Mouse (Mus musculus): ENCODE results near the gene Lat2. TPM values are rescaled to one million over a fixed set of nuclear protein-coding genes. Genes with fewer than 3 reads are reported as not detected.

The Lat2 gene
- polyA plus RNA-seq, 1 experiment from 2014 or later, result 3.6 TPM

GRCm38 (mm10) chr5:134568964-134569491, 45.8 kb downstream of the Lat2 start:
- Histone ChIP-seq H3K27ac (ENCODE audit: low read depth, low read length) (no peak overlapping the region), H3K27me3 (ENCODE audit: control insufficient read depth, insufficient read depth, low read length) (no peaks in the 10 kb centered on the region), H3K4me2 (ENCODE audit: low read depth, low read length) (no peak overlapping the region), H3K36me3 (ENCODE audit: control insufficient read depth, insufficient read depth, low read length) (no peaks in the 10 kb centered on the region), H3K4me1 (ENCODE audit: control insufficient read depth, insufficient read depth, low read length) (peaks cover 4% of the 10 kb centered on the region; the same call in 1 of the 2 replicates), H3K9me3 (ENCODE audit: control insufficient read depth, low read length) (no peaks in the 10 kb centered on the region), H3K4me3 (ENCODE audit: low read depth, low read length) (no peak overlapping the region), H3K9ac (replicated peaks; ENCODE audit: low read depth, low read length) (no peak overlapping the region)
- ATAC-seq (ENCODE audit: low read depth), result no peak
- 71% methylated on average over 8 of the region's 8 CpGs for WGBS

GRCm38 (mm10) chr5:134568030-134568429, 46.8 kb downstream of the Lat2 start:
- no peak overlapping the region for H3K9ac ChIP-seq (replicated peaks; ENCODE audit: low read depth, low read length)
- no peak overlapping the region for H3K4me2 ChIP-seq (ENCODE audit: low read depth, low read length)
- WGBS, result 67% methylated on average over 3 of the region's 3 CpGs
- H3K27ac ChIP-seq (ENCODE audit: low read depth, low read length), result no peak overlapping the region
- H3K4me1 ChIP-seq (ENCODE audit: control insufficient read depth, insufficient read depth, low read length), result peaks cover 4% of the 10 kb centered on the region; the same call in 1 of the 2 replicates
- ATAC-seq (ENCODE audit: low read depth), result no peak
- no peaks in the 10 kb centered on the region for H3K36me3 ChIP-seq (ENCODE audit: control insufficient read depth, insufficient read depth, low read length)
- H3K9me3 ChIP-seq (ENCODE audit: control insufficient read depth, low read length), result no peaks in the 10 kb centered on the region
- H3K27me3 ChIP-seq (ENCODE audit: control insufficient read depth, insufficient read depth, low read length), result no peaks in the 10 kb centered on the region
- H3K4me3 ChIP-seq (ENCODE audit: low read depth, low read length), result no peak overlapping the region

DNA sequence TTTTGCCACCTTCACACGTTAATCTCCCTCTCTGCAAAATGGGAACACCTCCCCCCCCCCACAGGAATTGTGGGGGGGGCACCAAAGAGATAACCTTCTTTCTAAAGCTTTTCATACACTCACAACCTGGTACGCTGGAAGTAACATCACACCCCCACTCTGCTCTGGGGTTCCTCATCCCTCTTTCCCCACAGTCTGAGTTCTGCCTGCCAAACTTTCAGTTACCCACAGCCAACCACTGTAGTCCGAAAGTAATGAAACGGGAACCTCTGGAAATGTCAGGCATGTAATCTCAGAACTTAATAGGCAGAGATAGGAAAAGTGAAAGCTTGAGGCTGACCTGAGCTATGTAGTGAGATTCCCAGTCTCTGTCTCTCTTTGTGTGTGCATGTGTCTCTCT, 47.4 kb downstream of the Lat2 start:
- no peak overlapping the region for H3K4me2 ChIP-seq (ENCODE audit: low read depth, low read length)
- 90% methylated on average over 4 of the region's 4 CpGs for WGBS
- ATAC-seq (ENCODE audit: low read depth), result no peak
- H3K4me1 ChIP-seq (ENCODE audit: control insufficient read depth, insufficient read depth, low read length), result peaks cover 2% of the 10 kb centered on the region; the same call in 1 of the 2 replicates
- no peak overlapping the region for H3K4me3 ChIP-seq (ENCODE audit: low read depth, low read length)
- no peaks in the 10 kb centered on the region for H3K36me3 ChIP-seq (ENCODE audit: control insufficient read depth, insufficient read depth, low read length)
- no peaks in the 10 kb centered on the region for H3K9me3 ChIP-seq (ENCODE audit: control insufficient read depth, low read length)
- no peak overlapping the region for H3K9ac ChIP-seq (replicated peaks; ENCODE audit: low read depth, low read length)
- H3K27ac ChIP-seq (ENCODE audit: low read depth, low read length), result no peak overlapping the region
- no peaks in the 10 kb centered on the region for H3K27me3 ChIP-seq (ENCODE audit: control insufficient read depth, insufficient read depth, low read length)

DNA sequence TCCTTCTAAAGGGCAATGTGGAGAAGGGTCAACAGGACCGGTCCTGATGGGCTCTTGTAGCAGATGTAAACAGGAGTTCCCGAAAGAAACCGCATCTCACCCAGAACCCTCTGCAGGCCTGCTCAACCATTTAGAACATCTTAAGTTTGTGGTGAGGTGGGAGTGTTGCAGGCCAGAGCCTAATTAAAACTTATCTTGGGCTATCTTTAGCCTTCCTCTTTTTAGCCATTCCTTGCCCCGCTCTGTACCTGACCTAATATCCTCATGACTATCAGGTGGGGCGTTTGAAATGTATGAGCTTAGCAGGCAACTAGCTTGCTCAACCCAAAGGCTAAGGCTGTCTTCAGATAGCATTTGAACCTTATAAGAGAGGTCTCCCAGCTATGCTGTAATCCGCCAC, 49.1 kb downstream of the Lat2 start:
- 91% methylated on average over 6 of the region's 6 CpGs for WGBS
- Histone ChIP-seq H3K9ac (replicated peaks; ENCODE audit: low read depth, low read length) (no peak overlapping the region), H3K27ac (ENCODE audit: low read depth, low read length) (no peak overlapping the region), H3K4me3 (ENCODE audit: low read depth, low read length) (no peak overlapping the region), H3K27me3 (ENCODE audit: control insufficient read depth, insufficient read depth, low read length) (no peaks in the 10 kb centered on the region), H3K9me3 (ENCODE audit: control insufficient read depth, low read length) (no peaks in the 10 kb centered on the region), H3K36me3 (ENCODE audit: control insufficient read depth, insufficient read depth, low read length) (no peaks in the 10 kb centered on the region), H3K4me1 (ENCODE audit: control insufficient read depth, insufficient read depth, low read length) (no peaks in the 10 kb centered on the region), H3K4me2 (ENCODE audit: low read depth, low read length) (no peak overlapping the region)
- no peak for ATAC-seq (ENCODE audit: low read depth)

DNA sequence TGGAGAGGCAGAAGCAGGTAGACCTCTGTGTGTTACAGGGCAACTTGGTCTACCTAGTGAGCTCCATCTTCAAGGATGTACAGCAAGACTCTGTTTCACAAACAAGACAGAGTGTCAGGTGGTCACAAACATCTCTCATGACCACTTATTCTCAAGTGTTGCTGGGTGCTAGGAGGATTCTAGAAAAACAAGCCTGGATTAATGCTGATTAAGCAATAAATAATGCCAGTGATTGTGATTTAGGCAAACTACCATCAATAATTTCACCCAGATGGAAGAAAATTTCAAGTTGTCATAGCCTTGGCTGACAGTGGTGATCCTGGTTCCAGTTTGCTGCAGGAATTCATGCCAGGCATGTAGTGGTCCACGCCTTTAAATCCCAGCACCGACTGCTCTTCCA, 50.6 kb downstream of the Lat2 start:
- Histone ChIP-seq H3K27ac (ENCODE audit: low read depth, low read length) (no peak overlapping the region), H3K27me3 (ENCODE audit: control insufficient read depth, insufficient read depth, low read length) (no peaks in the 10 kb centered on the region), H3K9ac (replicated peaks; ENCODE audit: low read depth, low read length) (no peak overlapping the region), H3K36me3 (ENCODE audit: control insufficient read depth, insufficient read depth, low read length) (no peaks in the 10 kb centered on the region), H3K4me1 (ENCODE audit: control insufficient read depth, insufficient read depth, low read length) (no peaks in the 10 kb centered on the region), H3K4me2 (ENCODE audit: low read depth, low read length) (no peak overlapping the region), H3K9me3 (ENCODE audit: control insufficient read depth, low read length) (no peaks in the 10 kb centered on the region), H3K4me3 (ENCODE audit: low read depth, low read length) (no peak overlapping the region)
- WGBS, result 96% methylated on average over 2 of the region's 2 CpGs
- ATAC-seq (ENCODE audit: low read depth), result no peak

DNA sequence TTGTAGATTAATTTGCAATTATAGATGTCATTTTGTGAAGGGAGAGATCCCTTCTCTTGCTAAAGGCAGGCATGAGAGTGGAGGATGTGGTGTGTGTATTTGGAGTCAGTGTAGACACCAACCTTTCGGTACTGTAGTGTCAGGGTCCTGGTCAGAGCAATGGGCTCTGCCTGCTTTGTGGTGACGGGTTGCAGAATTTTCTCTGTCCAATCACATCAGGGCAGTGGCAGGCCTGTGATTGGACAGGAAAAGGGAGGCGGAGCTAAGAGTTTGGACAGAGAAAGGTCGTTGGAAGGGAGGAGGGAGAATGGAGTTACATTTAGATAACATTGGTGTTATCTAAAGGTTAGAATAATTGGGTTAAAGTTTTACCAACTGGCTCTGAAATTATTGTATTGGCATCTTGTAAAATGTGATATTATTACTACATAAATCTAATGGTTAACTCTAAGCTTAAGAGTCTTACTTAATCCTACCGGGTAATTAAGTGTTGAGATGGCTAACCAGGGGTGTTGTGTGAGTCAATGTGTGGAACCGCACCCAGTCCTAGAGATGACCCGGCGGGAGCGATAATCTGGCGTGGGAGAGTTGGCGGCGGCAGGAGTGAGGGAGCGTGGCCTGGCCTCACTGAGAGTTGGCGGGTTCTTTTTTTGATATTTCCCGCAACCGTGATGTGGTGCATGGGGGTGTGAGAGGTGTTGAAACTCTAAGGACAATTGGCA, 54.2 kb downstream of the Lat2 start:
- WGBS, result 83% methylated on average over 16 of the region's 16 CpGs
- Histone ChIP-seq H3K9ac (replicated peaks; ENCODE audit: low read depth, low read length) (no peak overlapping the region), H3K4me1 (ENCODE audit: control insufficient read depth, insufficient read depth, low read length) (peaks cover 1% of the 10 kb centered on the region; the same call in 1 of the 2 replicates), H3K27me3 (ENCODE audit: control insufficient read depth, insufficient read depth, low read length) (no peaks in the 10 kb centered on the region), H3K4me3 (ENCODE audit: low read depth, low read length) (no peak overlapping the region), H3K36me3 (ENCODE audit: control insufficient read depth, insufficient read depth, low read length) (no peaks in the 10 kb centered on the region), H3K9me3 (ENCODE audit: control insufficient read depth, low read length) (no peaks in the 10 kb centered on the region), H3K4me2 (ENCODE audit: low read depth, low read length) (no peak overlapping the region), H3K27ac (ENCODE audit: low read depth, low read length) (no peak overlapping the region)
- ATAC-seq (ENCODE audit: low read depth), result no peak

DNA sequence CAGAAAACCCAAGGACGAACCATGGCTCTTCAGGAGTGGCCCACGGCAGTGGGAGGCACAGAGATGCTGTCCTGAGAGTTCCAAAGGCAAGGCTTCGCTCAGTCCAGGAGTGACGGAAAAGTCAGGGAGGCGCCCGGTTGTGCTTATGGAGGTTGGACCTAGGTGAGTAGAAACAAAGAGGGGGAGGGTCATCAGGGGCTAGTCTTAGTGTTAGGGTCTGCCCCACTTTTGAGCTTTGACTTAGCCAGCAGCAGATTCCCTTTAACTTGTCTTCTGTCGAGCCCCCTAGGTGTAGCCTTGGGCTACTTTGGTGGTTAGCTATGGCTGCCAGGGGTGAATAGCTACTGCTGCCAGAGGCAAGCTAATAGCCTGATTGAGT, 54.8 kb downstream of the Lat2 start, which contains the start of gene Syna:
TSS of gene Syna (minus strand) at position 101 of the 379 bp plus-strand sequence.
- peaks cover 5% of the 10 kb centered on the region; the same call in 1 of the 2 replicates for H3K4me1 ChIP-seq (ENCODE audit: control insufficient read depth, insufficient read depth, low read length)
- H3K36me3 ChIP-seq (ENCODE audit: control insufficient read depth, insufficient read depth, low read length), result no peaks in the 10 kb centered on the region
- 90% methylated on average over 7 of the region's 7 CpGs for WGBS
- H3K27me3 ChIP-seq (ENCODE audit: control insufficient read depth, insufficient read depth, low read length), result no peaks in the 10 kb centered on the region
- no peak within 1 kb of the TSS for H3K27ac ChIP-seq (ENCODE audit: low read depth, low read length)
- ATAC-seq (ENCODE audit: low read depth), result no peak
- no peak within 1 kb of the TSS for H3K4me2 ChIP-seq (ENCODE audit: low read depth, low read length)
- no peaks in the 10 kb centered on the region for H3K9me3 ChIP-seq (ENCODE audit: control insufficient read depth, low read length)
- H3K4me3 ChIP-seq (ENCODE audit: low read depth, low read length), result no peak within 1 kb of the TSS
- no peak within 1 kb of the TSS for H3K9ac ChIP-seq (replicated peaks; ENCODE audit: low read depth, low read length)

GRCm38 (mm10) chr5:134555463-134556164, 59.2 kb downstream of the Lat2 start:
- Histone ChIP-seq H3K9me3 (ENCODE audit: control insufficient read depth, low read length) (no peaks in the 10 kb centered on the region), H3K4me3 (ENCODE audit: low read depth, low read length) (no peak overlapping the region)
- ATAC-seq (ENCODE audit: low read depth), result no peak

GRCm38 (mm10) chr5:134553951-134554546, 60.8 kb downstream of the Lat2 start:
- Histone ChIP-seq H3K27me3 (ENCODE audit: control insufficient read depth, insufficient read depth, low read length) (no peaks in the 10 kb centered on the region), H3K9ac (replicated peaks; ENCODE audit: low read depth, low read length) (no peak overlapping the region), H3K9me3 (ENCODE audit: control insufficient read depth, low read length) (no peaks in the 10 kb centered on the region), H3K36me3 (ENCODE audit: control insufficient read depth, insufficient read depth, low read length) (no peaks in the 10 kb centered on the region), H3K4me2 (ENCODE audit: low read depth, low read length) (no peak overlapping the region), H3K27ac (ENCODE audit: low read depth, low read length) (no peak overlapping the region), H3K4me1 (ENCODE audit: control insufficient read depth, insufficient read depth, low read length) (peaks cover 20% of the 10 kb centered on the region), H3K4me3 (ENCODE audit: low read depth, low read length) (no peak overlapping the region)
- WGBS, result 81% methylated on average over 5 of the region's 5 CpGs
- ATAC-seq (ENCODE audit: low read depth), result no peak

More at GRCm38 (mm10) chr5:134555463-134556164, 59.2 kb downstream of the Lat2 start:
- Histone ChIP-seq H3K36me3 (ENCODE audit: control insufficient read depth, insufficient read depth, low read length) (no peaks in the 10 kb centered on the region), H3K4me1 (ENCODE audit: control insufficient read depth, insufficient read depth, low read length) (peaks cover 6% of the 10 kb centered on the region), H3K27ac (ENCODE audit: low read depth, low read length) (peak overlapping the region; percentile 6; the same call in 1 of the 2 replicates), H3K4me2 (ENCODE audit: low read depth, low read length) (peak overlapping the region; percentile 5; the same call in 1 of the 2 replicates), H3K9ac (replicated peaks; ENCODE audit: low read depth, low read length) (no peak overlapping the region), H3K27me3 (ENCODE audit: control insufficient read depth, insufficient read depth, low read length) (no peaks in the 10 kb centered on the region)
- 13% methylated on average over 20 of the region's 20 CpGs for WGBS
